Mouse (Mus musculus) urinary bladder, postnatal 0 days (tissue): Measurements from ENCODE around the gene Otub2. TPM values are rescaled to one million over a fixed set of nuclear protein-coding genes. Genes with fewer than 3 reads are reported as not detected.

Experiments used
- polyA plus RNA-seq: library from polyadenylated mRNA; unstranded; fragments of >200 nt; fragmentation: Nextera tagmentation; extraction: Ambion mirVana; gene quantifications from 2 replicates; pipeline ENCODE4 v1.2.1, GENCODE M21; 2015

Gene Otub2
- 6.3 and 6.9 TPM in 2 replicates for polyA plus RNA-seq

GRCm38 (mm10) chr12:103388505-103389347, at the start of gene Otub2:
Gene Otub2, plus strand, starts transcription at chr12:103388682.

GRCm38 (mm10) chr12:103355746-103356414, 32.6 kb upstream of the Otub2 start, which contains the start of gene Asb2:
Gene Asb2, minus strand, starts transcription at chr12:103356001.

GRCm38 (mm10) chr12:103407720-103408119, 19.2 kb downstream of the Otub2 start, which contains the start of gene 9330161L09Rik:
Gene 9330161L09Rik, minus strand, starts transcription at chr12:103407820.

GRCm38 (mm10) chr12:103425729-103426470, 37.4 kb downstream of the Otub2 start, which contains the start of gene Ddx24:
Gene Ddx24, minus strand, starts transcription at chr12:103425830.

GRCm38 (mm10) chr12:103433986-103434731, 45.7 kb downstream of the Otub2 start, which contains the start of gene Ifi27:
Gene Ifi27, plus strand, starts transcription at chr12:103434211.

GRCm38 (mm10) chr12:103443524-103443923, 55.0 kb downstream of the Otub2 start, which contains the start of gene Ifi27l2a:
Gene Ifi27l2a, minus strand, starts transcription at chr12:103443680.

Other genes with a start within 250 kb of the Otub2 start
- 0.52 and 0.98 TPM in 2 replicates for gene Prima1, start 146.5 kb upstream of the Otub2 start, polyA plus RNA-seq
- gene Fam181a, start 77.7 kb upstream of the Otub2 start, polyA plus RNA-seq = not detected in 2 replicates
- gene Asb2, start 32.7 kb upstream of the Otub2 start, polyA plus RNA-seq = 58.8 and 63.2 TPM in 2 replicates
- gene 9330161L09Rik, start 19.1 kb downstream of the Otub2 start, polyA plus RNA-seq = 0.16 and 0.22 TPM in 2 replicates
- gene Ddx24, start 37.1 kb downstream of the Otub2 start, polyA plus RNA-seq = 65.1 and 74.4 TPM in 2 replicates
- gene Ifi27, start 45.5 kb downstream of the Otub2 start, polyA plus RNA-seq = 98.4 and 105 TPM in 2 replicates
- 245 and 297 TPM in 2 replicates for gene Ifi27l2a, start 55.0 kb downstream of the Otub2 start, polyA plus RNA-seq
- gene Ifi27l2b, start 68.5 kb downstream of the Otub2 start, polyA plus RNA-seq = 0.35 and 0.53 TPM in 2 replicates
- gene Ppp4r4, start 143.6 kb downstream of the Otub2 start, polyA plus RNA-seq = 0.75 and 0.95 TPM in 2 replicates
- 0.12 TPM in 1 of 2 replicates, not detected in the other for gene Serpina10, start 242.8 kb downstream of the Otub2 start, polyA plus RNA-seq